Mouse (Mus musculus) cerebellum, postnatal 10 days (tissue): Measurements from ENCODE around the gene Snx4.

ENCODE experiments used
- DNase-seq, 2 experiments: peaks; one replicate each; pipeline ENCODE4 v3.0.0; 2021; ENCODE audit warnings: mixed read lengths in 2 of 2

Snx4 gene

GRCm38 (mm10) chr16:33283079-33283478, 31.8 kb downstream of the Snx4 start:
- no peak for DNase-seq

DNA sequence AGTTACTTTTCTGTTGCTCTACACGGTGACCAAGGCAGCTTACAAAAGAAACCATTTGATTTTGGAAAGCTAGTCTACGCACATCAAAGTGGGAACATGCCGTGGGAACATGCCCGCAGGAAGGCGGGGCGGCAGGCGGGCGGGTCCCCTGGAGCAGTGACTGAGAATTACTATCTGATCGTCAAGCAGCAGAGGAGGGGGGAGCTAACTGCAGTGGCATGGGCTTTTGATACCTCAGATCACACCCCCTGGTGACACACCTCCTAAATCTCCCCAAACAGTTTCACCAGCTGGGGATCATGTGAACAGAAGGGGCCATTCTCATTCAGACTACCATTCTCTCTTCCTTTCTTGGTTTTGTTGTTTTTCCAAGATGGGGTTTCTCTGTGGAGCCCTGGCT, 37.3 kb downstream of the Snx4 start:
- no peak for DNase-seq

DNA sequence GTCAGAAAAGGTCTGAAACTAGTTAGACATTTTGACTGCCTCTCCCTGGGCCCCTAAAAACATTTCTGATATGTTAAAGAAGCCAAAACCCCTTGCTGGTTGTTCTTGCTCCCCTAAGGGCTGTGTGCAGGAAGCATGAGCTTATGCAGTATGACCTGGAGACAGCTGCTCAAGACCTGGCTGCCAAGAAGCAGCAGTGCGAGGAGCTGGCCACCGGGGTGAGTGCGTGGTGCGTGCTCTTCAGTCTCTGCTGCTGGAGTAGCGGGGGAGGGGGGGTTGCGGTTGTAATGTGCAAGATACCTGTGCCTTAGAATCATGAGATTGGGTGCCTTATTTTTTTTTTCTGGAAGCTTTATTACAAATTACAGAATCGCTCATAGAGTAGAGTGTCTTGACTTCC, 38.7 kb downstream of the Snx4 start:
- DNase-seq, result peak; percentile 72 to 74

GRCm38 (mm10) chr16:33292241-33292640, 41.0 kb downstream of the Snx4 start:
- no peak for DNase-seq

- DNase-seq, result no peak
Observed at GRCm38 (mm10) chr16:33294681-33295080, 43.4 kb downstream of the Snx4 start.

- no peak for DNase-seq
Observed at GRCm38 (mm10) chr16:33295321-33295720, 44.1 kb downstream of the Snx4 start.

GRCm38 (mm10) chr16:33297493-33297892, 46.3 kb downstream of the Snx4 start:
- DNase-seq, result no peak

DNA sequence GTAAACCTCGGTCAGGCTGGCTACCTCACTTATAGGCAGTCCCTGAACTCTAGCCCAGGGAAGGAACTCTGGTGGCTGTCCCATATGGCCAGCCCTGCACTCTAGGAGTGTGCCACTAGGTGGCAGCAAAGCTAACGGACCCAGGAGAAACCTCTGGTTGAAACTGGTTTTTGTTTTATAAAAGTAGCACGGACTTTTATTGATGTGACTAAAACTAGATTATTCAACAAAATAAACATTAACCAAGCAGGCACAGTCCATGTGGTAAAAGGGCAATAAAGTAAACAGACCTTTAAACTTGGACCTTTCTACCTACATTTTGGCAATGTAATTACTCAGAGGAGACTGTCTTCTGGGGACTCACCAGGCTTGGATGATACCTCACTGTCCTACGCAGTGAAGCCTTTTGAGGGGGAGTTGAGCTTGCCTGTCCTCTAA, 55.4 kb downstream of the Snx4 start:
- peak; percentile 88 to 90 for DNase-seq

GRCm38 (mm10) chr16:33307761-33308160, 56.5 kb downstream of the Snx4 start:
- DNase-seq, result peak; percentile 47 to 48

GRCm38 (mm10) chr16:33309066-33309465, 57.8 kb downstream of the Snx4 start:
- DNase-seq, result no peak

DNA sequence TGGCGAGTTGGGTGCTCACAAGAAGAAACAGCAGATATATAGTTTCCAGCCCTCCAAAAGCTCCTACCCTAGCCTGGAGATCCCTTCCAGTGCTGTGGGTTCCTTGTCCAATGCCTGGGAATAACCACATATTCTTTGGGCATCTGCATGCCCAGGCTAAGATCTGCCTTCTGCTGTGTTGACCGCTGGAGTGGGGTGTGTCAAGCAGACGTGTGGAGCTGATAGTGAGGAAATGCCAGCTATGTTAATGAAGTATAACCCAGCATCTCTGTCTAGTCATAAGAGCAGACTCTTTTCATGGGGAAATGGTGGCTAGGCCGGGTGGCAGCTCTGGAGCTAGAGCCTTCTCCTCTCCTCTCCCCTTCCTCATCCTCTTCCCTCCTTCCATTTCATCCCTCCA, 64.4 kb downstream of the Snx4 start:
- DNase-seq, result no peak

- DNase-seq, result no peak
Observed at GRCm38 (mm10) chr16:33317646-33318045, 66.4 kb downstream of the Snx4 start.

GRCm38 (mm10) chr16:33318059-33318458, 66.8 kb downstream of the Snx4 start:
- no peak for DNase-seq

DNA sequence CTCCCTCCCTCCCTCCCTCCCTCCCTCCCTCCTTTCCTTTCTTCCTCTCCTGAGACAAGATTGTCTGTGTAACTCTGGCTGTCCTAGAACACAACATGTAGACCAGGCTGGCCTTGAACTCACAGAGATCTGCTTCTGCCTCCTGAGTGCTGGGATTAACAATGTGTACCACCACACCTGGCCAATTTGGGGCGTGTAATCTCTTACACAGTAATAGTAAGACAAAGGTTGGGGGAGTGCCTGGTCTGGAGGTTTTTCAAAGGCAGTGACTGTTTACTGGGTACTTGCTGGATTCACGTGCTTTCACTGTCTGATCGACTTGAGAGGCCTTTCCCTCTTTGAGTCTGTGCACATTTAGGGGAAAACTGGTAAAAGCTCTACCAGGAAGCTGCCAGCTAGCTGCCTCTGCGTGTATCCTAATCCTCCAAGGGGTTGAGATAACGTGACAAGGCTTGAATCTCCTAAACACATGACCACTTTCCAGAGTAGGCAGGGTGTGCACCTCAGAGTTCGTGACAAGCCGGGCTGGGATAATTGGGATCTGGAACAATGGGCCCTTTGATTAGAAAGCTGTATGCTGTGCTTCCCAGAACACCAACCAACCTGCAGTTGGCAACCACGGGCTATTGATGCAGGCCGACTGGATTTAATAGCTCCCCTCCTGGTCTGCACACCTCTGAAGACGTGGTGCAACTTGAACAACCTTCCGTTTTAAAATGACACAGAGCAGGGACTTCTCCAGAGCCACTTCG, 74.6 kb downstream of the Snx4 start:
- DNase-seq, result no peak

DNA sequence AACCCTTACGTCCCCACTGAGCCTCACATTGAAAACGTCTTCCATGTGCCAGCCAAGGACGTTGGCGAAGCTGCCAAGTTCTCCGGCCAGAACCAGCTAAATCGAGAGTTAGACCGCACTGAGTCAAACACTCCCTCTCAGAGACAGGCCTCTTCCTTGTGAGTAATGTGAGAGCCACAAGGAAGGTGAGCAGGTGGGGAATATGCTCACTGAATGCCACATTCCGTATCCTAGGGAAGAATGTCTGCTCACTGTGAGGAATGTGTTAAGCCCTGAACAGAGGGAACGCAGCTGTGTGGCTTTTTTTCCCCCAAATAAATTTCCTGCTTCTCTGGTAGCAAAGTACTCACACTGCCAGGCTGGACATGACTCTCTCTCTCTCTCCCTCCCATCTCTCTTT, 75.3 kb downstream of the Snx4 start:
- DNase-seq, result peak; percentile 29 to 33

- DNase-seq, result no peak
Observed at GRCm38 (mm10) chr16:33327101-33327500, 75.9 kb downstream of the Snx4 start.

DNA sequence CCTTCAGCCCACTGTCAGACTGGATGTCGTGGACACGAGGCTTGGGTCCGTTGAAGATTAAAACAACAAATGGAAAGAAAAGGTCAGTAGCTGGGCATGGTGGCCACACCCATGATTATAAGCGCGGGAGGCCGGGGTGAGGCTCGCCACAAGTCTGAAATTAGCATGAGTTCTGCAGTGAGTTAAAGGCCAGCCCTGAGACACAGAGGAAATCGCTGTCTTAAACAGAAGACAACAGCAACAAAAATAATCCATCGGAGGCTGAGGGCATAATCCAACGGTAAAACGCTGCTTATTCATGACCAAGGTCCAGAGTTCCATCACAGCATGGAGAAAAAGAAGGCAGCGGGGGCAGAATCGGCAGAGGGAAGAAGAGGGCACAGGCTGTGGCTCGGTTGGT, 81.8 kb downstream of the Snx4 start:
- DNase-seq, result no peak

DNA sequence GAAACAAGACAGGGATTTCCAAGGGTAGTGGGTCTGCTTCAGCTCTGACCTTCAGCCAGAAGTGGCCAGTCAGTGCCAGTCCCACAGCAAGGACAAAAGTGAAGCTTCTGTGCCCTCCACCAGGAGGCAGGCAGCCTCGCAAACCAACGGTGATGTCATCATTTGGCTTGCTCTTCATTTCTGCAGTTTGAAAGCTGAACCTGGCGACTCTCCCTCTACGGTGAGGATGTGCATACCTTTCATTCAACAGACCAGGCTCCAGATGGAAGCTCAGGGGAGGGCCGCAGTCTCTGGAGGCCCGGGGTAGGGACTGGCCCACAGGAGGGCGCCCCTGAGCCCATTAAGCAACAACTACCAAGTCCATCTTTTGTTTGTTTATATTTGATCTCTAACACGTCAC, 85.9 kb downstream of the Snx4 start:
- peak; percentile 94 to 95 for DNase-seq

- DNase-seq, result no peak
Observed at GRCm38 (mm10) chr16:33337681-33338080, 86.4 kb downstream of the Snx4 start.

DNA sequence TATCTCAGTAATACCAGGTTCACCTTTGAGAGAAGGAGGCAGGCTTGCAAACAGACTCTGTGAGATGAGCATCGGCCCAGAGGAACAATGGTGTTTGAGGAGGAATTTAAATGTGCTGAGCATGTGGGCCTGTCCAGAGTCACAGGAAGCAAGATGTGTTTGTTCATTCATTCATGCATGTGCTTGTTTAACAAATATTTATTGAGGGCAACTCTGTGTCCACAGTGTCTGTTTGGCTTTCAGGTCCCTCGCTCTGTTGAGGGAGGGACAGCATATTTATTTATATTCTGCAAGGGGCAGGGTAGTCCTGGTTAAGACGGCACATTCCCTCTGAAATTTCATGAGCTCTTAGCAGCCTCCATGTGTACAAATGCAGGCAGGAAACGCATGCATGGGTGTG, 87.2 kb downstream of the Snx4 start:
- DNase-seq, result no peak

- DNase-seq, result no peak
Observed at GRCm38 (mm10) chr16:33339476-33339875, 88.2 kb downstream of the Snx4 start.

GRCm38 (mm10) chr16:33342356-33342755, 91.1 kb downstream of the Snx4 start:
- no peak for DNase-seq

DNA sequence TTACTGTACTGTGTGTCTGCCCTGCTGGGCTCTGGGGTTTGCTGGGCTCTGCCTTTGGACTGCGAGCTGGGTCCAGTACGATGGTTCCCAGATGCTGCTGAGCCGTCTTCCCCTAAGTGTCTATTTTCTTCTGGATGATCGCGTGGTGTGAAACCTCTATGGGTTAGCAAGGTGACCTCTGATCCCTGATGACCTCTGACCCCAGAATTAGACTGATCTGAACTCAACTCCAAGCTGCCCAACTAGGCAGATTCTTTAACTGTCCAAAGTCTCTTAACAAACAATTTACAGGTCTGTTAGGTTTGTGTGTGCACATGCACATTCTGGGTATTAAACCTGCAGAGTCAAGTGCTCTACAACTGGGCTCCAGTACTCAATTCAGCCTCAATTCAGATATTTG, 91.9 kb downstream of the Snx4 start:
- no peak for DNase-seq

DNA sequence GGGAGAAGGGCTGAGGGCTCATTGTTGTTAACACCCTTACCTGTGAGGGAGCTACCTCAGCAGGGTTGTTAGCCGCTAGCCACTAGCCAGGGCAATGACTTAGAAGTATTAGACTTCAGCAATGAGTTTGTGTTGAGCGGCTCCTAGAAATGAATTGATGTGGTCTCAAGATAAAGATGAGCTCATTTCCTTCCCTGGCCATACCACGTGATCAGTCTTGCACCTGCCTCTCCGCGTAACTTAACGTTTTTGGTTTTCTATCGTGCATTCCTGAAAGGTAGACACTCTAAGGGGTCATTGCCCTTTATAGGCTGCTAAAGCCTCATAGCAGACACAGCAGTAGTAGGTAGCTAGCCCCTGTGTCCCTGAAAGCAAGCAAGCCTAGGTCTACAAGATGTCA, 92.4 kb downstream of the Snx4 start:
- no peak for DNase-seq

DNA sequence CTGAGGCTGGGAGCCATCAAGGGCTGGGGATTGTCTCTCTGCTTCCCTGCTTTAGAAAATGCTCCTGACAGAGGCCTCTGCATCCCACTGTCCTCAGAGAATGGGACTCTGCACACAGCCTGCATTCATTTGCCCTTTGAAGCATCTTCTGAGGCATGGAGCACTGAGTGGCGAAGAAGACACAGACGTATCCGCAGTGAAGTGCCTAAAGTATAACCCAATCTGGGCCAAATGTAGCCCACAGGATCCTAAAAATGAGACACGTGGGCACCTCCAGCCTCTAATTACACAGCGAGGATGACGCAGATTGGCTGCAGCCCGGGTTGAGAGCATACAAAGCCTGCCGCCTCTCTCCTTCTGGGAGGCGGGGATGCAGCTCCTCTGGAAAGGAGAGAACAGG, 93.1 kb downstream of the Snx4 start:
- peak; percentile 36 to 38 for DNase-seq
